ENCODE assay signal across 23 mouse cellular contexts in genomic region chr6:22033188-22033587, GRCm38 (mm10). TPM values are rescaled to one million over a fixed set of nuclear protein-coding genes. Genes with fewer than 3 reads are reported as not detected.
A peak's percentile ranks its signal among the peaks of the same experiment; 100 is the strongest.
DNase-seq lines count a peak whose midpoint lies in the region; ATAC-seq lines count a peak whose summit lies in the region.
"Had no signal": no experiment of that assay in that cellular context is flagged by ENCODE, and none has a peak within 500 bp of the region (broad histone marks: within the 10 kb centered on the region; RNA-seq: fewer than 3 reads in every experiment).

No protein-coding gene starts in this region.

- H3K27ac ChIP-seq in intestine, embryonic 14.5 days (ENCODE audit: low read depth) = no peak overlapping the region
- no peak overlapping the region for H3K27ac ChIP-seq in intestine, embryonic 16.5 days (ENCODE audit: low read length)
- H3K27ac ChIP-seq: embryonic facial prominence, embryonic 12.5 days; gastrocnemius, adult 2 months; heart, embryonic 10.5 days; hindbrain, embryonic 10.5 days; left cerebral cortex, adult 2 months; liver, embryonic 12.5 days; macrophage; neural tube, embryonic 15.5 days had no signal

- no peaks in the 10 kb centered on the region for H3K4me1 ChIP-seq in intestine, embryonic 14.5 days (replicated peaks; ENCODE audit: control insufficient read depth, insufficient read depth, low read length)
- no peaks in the 10 kb centered on the region for H3K4me1 ChIP-seq in intestine, embryonic 16.5 days (ENCODE audit: control insufficient read depth, insufficient read depth, low read length)
- H3K4me1 ChIP-seq: embryonic facial prominence, embryonic 12.5 days; liver, embryonic 12.5 days had no signal

- no peaks in the 10 kb centered on the region for H3K36me3 ChIP-seq in intestine, embryonic 14.5 days (ENCODE audit: control insufficient read depth, insufficient read depth, low read length)
- no peaks in the 10 kb centered on the region for H3K36me3 ChIP-seq in intestine, embryonic 16.5 days (ENCODE audit: control insufficient read depth, insufficient read depth, low read length)
- H3K36me3 ChIP-seq: embryonic facial prominence, embryonic 12.5 days; heart, embryonic 10.5 days; hindbrain, embryonic 10.5 days; liver, embryonic 12.5 days; neural tube, embryonic 15.5 days had no signal

- no peak overlapping the region for H3K9ac ChIP-seq in intestine, embryonic 14.5 days (ENCODE audit: low read length)
- H3K9ac ChIP-seq in intestine, embryonic 16.5 days (ENCODE audit: low read depth, low read length) = no peak overlapping the region
- H3K9ac ChIP-seq: embryonic facial prominence, embryonic 12.5 days; liver, embryonic 12.5 days; neural tube, embryonic 15.5 days had no signal

- no peaks in the 10 kb centered on the region for H3K9me3 ChIP-seq in intestine, embryonic 14.5 days (ENCODE audit: control insufficient read depth, low read length)
- H3K9me3 ChIP-seq in intestine, embryonic 16.5 days (ENCODE audit: control insufficient read depth, low read length) = no peaks in the 10 kb centered on the region
- H3K9me3 ChIP-seq: embryonic facial prominence, embryonic 12.5 days; heart, embryonic 10.5 days; hindbrain, embryonic 10.5 days; liver, embryonic 12.5 days; neural tube, embryonic 15.5 days had no signal

- intact Hi-C loops in left cerebral cortex, postnatal 25 days (cut with DNase I) = no loop called here

- no peaks in the 10 kb centered on the region for H3K27me3 ChIP-seq in intestine, embryonic 14.5 days (replicated peaks; ENCODE audit: control insufficient read depth, insufficient read depth, low read length)
- H3K27me3 ChIP-seq in intestine, embryonic 16.5 days (replicated peaks; ENCODE audit: control insufficient read depth, insufficient read depth, low read length) = no peaks in the 10 kb centered on the region
- H3K27me3 ChIP-seq: embryonic facial prominence, embryonic 12.5 days; liver, embryonic 12.5 days; neural tube, embryonic 15.5 days had no signal

- H3K4me2 ChIP-seq in intestine, embryonic 14.5 days (ENCODE audit: low read length) = no peak overlapping the region
- no peak overlapping the region for H3K4me2 ChIP-seq in intestine, embryonic 16.5 days (ENCODE audit: low read depth, low read length)
- H3K4me2 ChIP-seq: embryonic facial prominence, embryonic 12.5 days; liver, embryonic 12.5 days; neural tube, embryonic 15.5 days had no signal

- H3K4me3 ChIP-seq in intestine, embryonic 14.5 days (ENCODE audit: low read depth, low read length) = no peak overlapping the region
- H3K4me3 ChIP-seq in intestine, embryonic 16.5 days (ENCODE audit: low read length) = no peak overlapping the region
- H3K4me3 ChIP-seq: embryonic facial prominence, embryonic 12.5 days; gastrocnemius, adult 2 months; heart, embryonic 10.5 days; hindbrain, embryonic 10.5 days; left cerebral cortex, adult 2 months; liver, embryonic 12.5 days; neural tube, embryonic 15.5 days had no signal

- ATAC-seq in intestine, embryonic 14.5 days (replicated peaks; ENCODE audit: low FRiP score, low TSS enrichment, low read depth) = no peak
- no peak for ATAC-seq in intestine, embryonic 16.5 days
- ATAC-seq: hindbrain, embryonic 16.5 days; intestine, postnatal 0 days; liver, embryonic 12.5 days had no signal

- DNase-seq in intestine, embryonic 14.5 days (ENCODE audit: low spot score) = peak; percentile 48
- peak; percentile 86 for DNase-seq in 3T3-L1 (ENCODE audit: low read depth, low spot score)
- DNase-seq in adipocyte (ENCODE audit: low spot score) = peak; percentile 76
- peak; percentile 57 for DNase-seq in lung, postnatal 10 days
- DNase-seq in natural killer cell, adult 2 months (ENCODE audit: low spot score in 2 of 2) = no peak
- DNase-seq in left cerebral cortex, postnatal 25 days (ENCODE audit: low spot score in 2 of 2) = no peak
- DNase-seq: adrenal gland, postnatal 36 days; cerebellum, adult 9-11 months; gastrocnemius, adult 2 months; left cerebral cortex, postnatal 4 days; right cerebral cortex, adult 18-20 months; thymus, adult 2 months had no signal

- WGBS in intestine, embryonic 14.5 days = 65% methylated on average over 4 of the region's 4 CpGs
- WGBS in intestine, embryonic 16.5 days = 58% methylated on average over 4 of the region's 4 CpGs

RNA-seq across cellular contexts. Expression of gene Cped1, which starts 47.5 kb away (rescaled TPM):
- polyA plus RNA-seq in intestine, embryonic 14.5 days (2014; fragmentation: Nextera tagmentation; extraction: Ambion mirVana) = 35.5 and 38.5 TPM in 2 replicates
- polyA plus RNA-seq in intestine, embryonic 16.5 days (2015; fragmentation: Nextera tagmentation; extraction: Ambion mirVana) = 16.8 and 17.6 TPM in 2 replicates
- total RNA-seq in left cerebral cortex, postnatal 25 days (2021) = 1 to 10 TPM; 3.0 to 3.5 TPM
- total RNA-seq: MEL had no signal

Comparison
In these comparisons a context has a peak if more than half of its experiments do, and no peak if none do; other contexts are left out.
1. DNase-seq: peak in intestine, embryonic 14.5 days (single experiment), 3T3-L1 (single experiment), adipocyte (single experiment) and lung, postnatal 10 days (single experiment); none in natural killer cell, adult 2 months (0 of 2) and left cerebral cortex, postnatal 25 days (0 of 2).